Comparison of ENCODE assay signal across 8 mouse cellular contexts in the genomic region with DNA sequence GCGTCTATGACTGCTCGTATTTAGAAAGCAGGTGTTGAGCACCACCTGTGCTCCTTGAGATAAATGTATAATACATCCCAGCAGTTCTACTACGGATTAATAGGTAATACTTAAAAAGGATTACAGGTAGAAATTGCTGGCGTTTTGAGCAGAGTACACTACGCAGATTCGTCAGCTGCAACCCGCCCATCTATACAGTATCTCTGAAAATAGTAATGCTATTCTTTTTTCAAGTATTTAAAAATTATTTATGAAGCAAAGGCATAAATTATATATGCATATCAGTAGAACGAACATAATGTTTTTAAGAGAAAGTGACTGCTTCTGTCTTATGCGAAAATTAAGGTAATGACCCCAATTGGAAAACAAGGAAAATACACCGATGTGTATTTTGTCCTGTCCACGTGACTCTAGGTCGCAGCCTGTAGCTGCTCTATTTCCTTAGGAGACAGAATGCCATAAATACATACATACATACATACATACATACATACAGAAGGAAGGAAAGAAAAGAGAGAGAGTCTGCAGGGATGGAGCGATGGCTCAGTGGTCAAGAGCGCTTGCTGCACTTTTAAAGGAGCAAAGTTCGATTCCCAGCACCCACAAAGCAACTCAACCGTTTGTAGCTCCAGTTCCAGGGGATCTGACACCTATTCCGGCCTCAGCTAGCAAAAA. TPM values are rescaled to one million over a fixed set of nuclear protein-coding genes. Genes with fewer than 3 reads are reported as not detected.
DNase-seq lines count a peak whose midpoint lies in the region; ATAC-seq and TF ChIP-seq lines count a peak whose summit lies in the region.

No protein-coding gene starts in this region.

- no peaks in the 10 kb centered on the region for H3K27me3 ChIP-seq in heart, embryonic 10.5 days (ENCODE audit: insufficient read depth, poor library complexity, severe bottlenecking)
- no peaks in the 10 kb centered on the region for H3K27me3 ChIP-seq in E14TG2a.4 (ENCODE audit: insufficient read depth, low read length)
- H3K27me3 ChIP-seq in forebrain, embryonic 13.5 days, result no peaks in the 10 kb centered on the region
- no peaks in the 10 kb centered on the region for H3K27me3 ChIP-seq in liver, embryonic 11.5 days (replicated peaks; ENCODE audit: control insufficient read depth, insufficient read depth, low read length)
- no peaks in the 10 kb centered on the region for H3K27me3 ChIP-seq in stomach, embryonic 16.5 days (ENCODE audit: control insufficient read depth, insufficient read depth, low read length)

- peaks cover 12% of the 10 kb centered on the region; the same call in 1 of the 2 replicates for H3K4me1 ChIP-seq in heart, embryonic 10.5 days
- H3K4me1 ChIP-seq in E14TG2a.4 (replicated peaks; ENCODE audit: low read depth, low read length), result peaks cover 40% of the 10 kb centered on the region
- H3K4me1 ChIP-seq in forebrain, embryonic 13.5 days, result peaks cover 17% of the 10 kb centered on the region
- H3K4me1 ChIP-seq in liver, embryonic 11.5 days (replicated peaks; ENCODE audit: control insufficient read depth, insufficient read depth, low read length), result peaks cover 7% of the 10 kb centered on the region
- peaks cover 7% of the 10 kb centered on the region; the same call in 1 of the 2 replicates for H3K4me1 ChIP-seq in stomach, embryonic 16.5 days (ENCODE audit: control insufficient read depth, insufficient read depth, low read length)

- H3K27ac ChIP-seq in heart, embryonic 10.5 days, result peak overlapping the region; percentile 63
- H3K27ac ChIP-seq in forebrain, embryonic 13.5 days, result peak overlapping the region; percentile 75
- peak overlapping the region; percentile 50; the same call in 1 of the 2 replicates for H3K27ac ChIP-seq in liver, embryonic 11.5 days (ENCODE audit: low read depth, low read length)
- peak overlapping the region; percentile 84 for H3K27ac ChIP-seq in stomach, embryonic 16.5 days (ENCODE audit: low read length)

- peak overlapping the region; percentile 87 for H3K4me3 ChIP-seq in heart, embryonic 10.5 days
- H3K4me3 ChIP-seq in E14TG2a.4 (replicated peaks; ENCODE audit: low read length), result peak overlapping the region; percentile 73
- peak overlapping the region; percentile 83 for H3K4me3 ChIP-seq in forebrain, embryonic 13.5 days
- H3K4me3 ChIP-seq in liver, embryonic 11.5 days (ENCODE audit: low read depth, low read length), result peak overlapping the region; percentile 79
- H3K4me3 ChIP-seq in stomach, embryonic 16.5 days (replicated peaks; ENCODE audit: low read length), result peak overlapping the region; percentile 80

- H3K4me2 ChIP-seq in forebrain, embryonic 13.5 days, result peak overlapping the region; percentile 63
- peak overlapping the region; percentile 81 for H3K4me2 ChIP-seq in liver, embryonic 11.5 days
- peak overlapping the region; percentile 69 for H3K4me2 ChIP-seq in stomach, embryonic 16.5 days (ENCODE audit: low read depth, low read length)

- no peaks in the 10 kb centered on the region for H3K36me3 ChIP-seq in heart, embryonic 10.5 days
- H3K36me3 ChIP-seq in E14TG2a.4 (ENCODE audit: insufficient read depth, low read length), result no peaks in the 10 kb centered on the region
- no peaks in the 10 kb centered on the region for H3K36me3 ChIP-seq in forebrain, embryonic 13.5 days (ENCODE audit: poor library complexity, severe bottlenecking)
- H3K36me3 ChIP-seq in liver, embryonic 11.5 days (ENCODE audit: control insufficient read depth, insufficient read depth, low read length), result no peaks in the 10 kb centered on the region
- no peaks in the 10 kb centered on the region for H3K36me3 ChIP-seq in stomach, embryonic 16.5 days (ENCODE audit: control insufficient read depth, insufficient read depth, low read length)

- WGBS in heart, embryonic 10.5 days, result under 1% methylated on average over 17 of the region's 17 CpGs
- under 1% methylated on average over 17 of the region's 17 CpGs for WGBS in forebrain, embryonic 13.5 days
- under 1% methylated on average over 17 of the region's 17 CpGs for WGBS in liver, embryonic 11.5 days
- WGBS in stomach, embryonic 16.5 days, result under 1% methylated on average over 17 of the region's 17 CpGs

- no peak for TF ChIP-seq CTCF in E14TG2a.4 (conservative IDR thresholded peaks at IDR 0.05; ENCODE audit: low read length)

- peak; percentile 78 for DNase-seq in heart, embryonic 10.5 days (ENCODE audit: low spot score)
- no peak for DNase-seq in heart, postnatal 4 days
- DNase-seq in liver, embryonic 11.5 days (ENCODE audit: low spot score), result no peak
- no peak for DNase-seq in layer of hippocampus, postnatal 36 days
- no peak for DNase-seq in kidney, postnatal 25 days

- ATAC-seq in forebrain, embryonic 13.5 days, result peak; percentile 34
- peak; percentile 56 for ATAC-seq in liver, embryonic 11.5 days (replicated peaks; ENCODE audit: low FRiP score)
- ATAC-seq in stomach, embryonic 16.5 days (ENCODE audit: insufficient read depth, low FRiP score), result peak; percentile 34

- H3K9ac ChIP-seq in forebrain, embryonic 13.5 days, result peak overlapping the region; percentile 51
- peak overlapping the region; percentile 52; the same call in 1 of the 2 replicates for H3K9ac ChIP-seq in liver, embryonic 11.5 days (ENCODE audit: low read depth, low read length)
- H3K9ac ChIP-seq in stomach, embryonic 16.5 days (ENCODE audit: low read length), result peak overlapping the region; percentile 64

- H3K9me3 ChIP-seq in heart, embryonic 10.5 days, result no peaks in the 10 kb centered on the region
- H3K9me3 ChIP-seq in E14TG2a.4 (ENCODE audit: low read length), result no peaks in the 10 kb centered on the region
- no peaks in the 10 kb centered on the region for H3K9me3 ChIP-seq in forebrain, embryonic 13.5 days (replicated peaks)
- no peaks in the 10 kb centered on the region for H3K9me3 ChIP-seq in liver, embryonic 11.5 days (ENCODE audit: control insufficient read depth, low read length)
- no peaks in the 10 kb centered on the region for H3K9me3 ChIP-seq in stomach, embryonic 16.5 days (replicated peaks; ENCODE audit: control insufficient read depth, low read length)

RNA-seq across cellular contexts. Expression of gene Cenpc1, which starts 0.6 kb away (rescaled TPM):
- 28.7 and 28.8 TPM in 2 replicates for polyA plus RNA-seq in heart, embryonic 10.5 days (2016; fragmentation: Nextera tagmentation; extraction: Ambion mirVana)
- total RNA-seq in heart, postnatal 4 days (2021), result 10 to 100 TPM; 16.6 to 19.0 TPM
- polyA plus RNA-seq in forebrain, embryonic 13.5 days (2015; fragmentation: Nextera tagmentation; extraction: Ambion mirVana), result 49.5 and 51.6 TPM in 2 replicates
- polyA plus RNA-seq in liver, embryonic 11.5 days (2014; fragmentation: Nextera tagmentation; extraction: Ambion mirVana), result 25.7 and 25.8 TPM in 2 replicates
- 25.2 and 28.8 TPM in 2 replicates for polyA plus RNA-seq in stomach, embryonic 16.5 days (2015; fragmentation: Nextera tagmentation; extraction: Ambion mirVana)
- 10 to 100 TPM; 22.7 to 24.2 TPM for total RNA-seq in layer of hippocampus, postnatal 36 days (2021)

RNA-seq across cellular contexts. Expression of gene Stap1, which starts 5.5 kb away (rescaled TPM):
- 0.23 TPM in 2 replicates for polyA plus RNA-seq in heart, embryonic 10.5 days (2016; fragmentation: Nextera tagmentation; extraction: Ambion mirVana)
- total RNA-seq in heart, postnatal 4 days (2021), result under 1 TPM in 1 of 2 experiments, not detected in 1; 0.19 TPM
- 0.23 and 0.24 TPM in 2 replicates for polyA plus RNA-seq in forebrain, embryonic 13.5 days (2015; fragmentation: Nextera tagmentation; extraction: Ambion mirVana)
- 2.0 and 2.6 TPM in 2 replicates for polyA plus RNA-seq in liver, embryonic 11.5 days (2014; fragmentation: Nextera tagmentation; extraction: Ambion mirVana)
- polyA plus RNA-seq in stomach, embryonic 16.5 days (2015; fragmentation: Nextera tagmentation; extraction: Ambion mirVana), result 0.74 and 1.0 TPM in 2 replicates
- total RNA-seq in layer of hippocampus, postnatal 36 days (2021), result not detected
